In the genomic region with DNA sequence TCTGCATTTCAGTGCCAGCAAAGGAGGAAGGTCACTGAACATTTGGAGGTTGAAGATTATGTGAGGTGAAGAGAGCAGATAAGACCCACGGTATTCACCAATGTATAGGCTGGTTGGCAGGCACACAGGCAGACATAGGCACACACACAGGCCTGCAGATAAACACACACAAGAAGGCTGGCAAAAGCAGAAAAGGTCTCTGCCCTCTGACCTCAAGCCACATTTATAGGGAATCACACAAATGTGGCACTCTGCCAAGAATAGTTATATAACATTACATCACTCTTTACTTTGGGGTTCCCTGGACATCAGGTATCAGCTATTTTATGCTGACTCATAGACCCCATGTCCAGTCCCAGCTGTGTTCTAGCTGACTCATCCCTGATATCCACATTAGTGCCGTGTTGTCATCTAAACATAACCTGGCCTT, we compare ENCODE assay signal across 10 mouse cellular contexts.
DNase-seq lines count a peak whose midpoint lies in the region; ATAC-seq lines count a peak whose summit lies in the region.
"Had no signal": no experiment of that assay in that cellular context is flagged by ENCODE, and none has a peak within 500 bp of the region (broad histone marks: within the 10 kb centered on the region; RNA-seq: fewer than 3 reads in every experiment).

No protein-coding gene starts in this region.

- no peaks in the 10 kb centered on the region for H3K9me3 ChIP-seq in liver, embryonic 13.5 days (replicated peaks)
- no peaks in the 10 kb centered on the region for H3K9me3 ChIP-seq in hindbrain, embryonic 13.5 days
- H3K9me3 ChIP-seq in neural tube, embryonic 15.5 days (replicated peaks) = no peaks in the 10 kb centered on the region
- H3K9me3 ChIP-seq: neural tube, embryonic 13.5 days had no signal

- H3K27ac ChIP-seq in liver, embryonic 13.5 days = peak overlapping the region; percentile 99
- no peak overlapping the region for H3K27ac ChIP-seq in hindbrain, embryonic 13.5 days
- H3K27ac ChIP-seq in neural tube, embryonic 15.5 days (replicated peaks) = no peak overlapping the region
- H3K27ac ChIP-seq: neural tube, embryonic 13.5 days had no signal

- H3K4me1 ChIP-seq in liver, embryonic 13.5 days (replicated peaks) = peaks cover 69% of the 10 kb centered on the region
- no peaks in the 10 kb centered on the region for H3K4me1 ChIP-seq in hindbrain, embryonic 13.5 days (replicated peaks)
- no peaks in the 10 kb centered on the region for H3K4me1 ChIP-seq in neural tube, embryonic 15.5 days
- H3K4me1 ChIP-seq: neural tube, embryonic 13.5 days had no signal

- peak overlapping the region; percentile 59 for H3K4me2 ChIP-seq in liver, embryonic 13.5 days
- H3K4me2 ChIP-seq in hindbrain, embryonic 13.5 days = no peak overlapping the region
- no peak overlapping the region for H3K4me2 ChIP-seq in neural tube, embryonic 15.5 days
- H3K4me2 ChIP-seq: neural tube, embryonic 13.5 days had no signal

- no peaks in the 10 kb centered on the region for H3K27me3 ChIP-seq in liver, embryonic 13.5 days
- no peaks in the 10 kb centered on the region for H3K27me3 ChIP-seq in hindbrain, embryonic 13.5 days
- no peaks in the 10 kb centered on the region for H3K27me3 ChIP-seq in neural tube, embryonic 15.5 days (replicated peaks)
- H3K27me3 ChIP-seq: neural tube, embryonic 13.5 days had no signal

- WGBS in liver, embryonic 13.5 days (ENCODE audit: insufficient replicate concordance) = 11% methylated on average over 2 of the region's 2 CpGs
- WGBS in hindbrain, embryonic 13.5 days = 85% methylated on average over 2 of the region's 2 CpGs
- 91% methylated on average over 2 of the region's 2 CpGs for WGBS in neural tube, embryonic 15.5 days

- DNase-seq in adrenal gland, adult 2 months = peak; percentile 47
- no peak for DNase-seq in adrenal gland, postnatal 25 days
- peak; percentile 16 for DNase-seq in A20 (ENCODE audit: low read depth, low spot score)
- peak; percentile 88 for DNase-seq in c-Kit-negative CD71-positive TER-119-positive erythroid progenitor cells, embryonic 14.5 days (ENCODE audit: low read depth, low spot score)
- DNase-seq in liver, embryonic 13.5 days = peak; percentile 81
- no peak for DNase-seq in thymus, postnatal 4 days
- DNase-seq: cerebellum, adult 11-12 months had no signal

- H3K36me3 ChIP-seq in liver, embryonic 13.5 days = peaks cover 5% of the 10 kb centered on the region
- peaks cover 5% of the 10 kb centered on the region for H3K36me3 ChIP-seq in hindbrain, embryonic 13.5 days
- H3K36me3 ChIP-seq in neural tube, embryonic 15.5 days = peaks cover 8% of the 10 kb centered on the region; the same call in 1 of the 2 replicates

- ATAC-seq in liver, embryonic 13.5 days (ENCODE audit: low read depth) = peak; percentile 92
- ATAC-seq in hindbrain, embryonic 13.5 days (ENCODE audit: low FRiP score) = no peak
- no peak for ATAC-seq in neural tube, embryonic 15.5 days (ENCODE audit: low FRiP score)

- H3K9ac ChIP-seq in liver, embryonic 13.5 days = peak overlapping the region; percentile 71
- no peak overlapping the region for H3K9ac ChIP-seq in hindbrain, embryonic 13.5 days
- no peak overlapping the region for H3K9ac ChIP-seq in neural tube, embryonic 15.5 days (replicated peaks)
- H3K9ac ChIP-seq: neural tube, embryonic 13.5 days had no signal

- peak overlapping the region; percentile 27; the same call in 1 of the 2 replicates for H3K4me3 ChIP-seq in liver, embryonic 13.5 days (replicated peaks)
- H3K4me3 ChIP-seq in hindbrain, embryonic 13.5 days = no peak overlapping the region
- no peak overlapping the region for H3K4me3 ChIP-seq in neural tube, embryonic 15.5 days (replicated peaks)
- H3K4me3 ChIP-seq: neural tube, embryonic 13.5 days had no signal

Comparison
In these comparisons a context has a peak if more than half of its experiments do, and no peak if none do; other contexts are left out.
1. DNase-seq: peak in adrenal gland, adult 2 months (single experiment), A20 (single experiment), c-Kit-negative CD71-positive TER-119-positive erythroid progenitor cells, embryonic 14.5 days (single experiment) and liver, embryonic 13.5 days (single experiment); none in adrenal gland, postnatal 25 days (single experiment) and thymus, postnatal 4 days (single experiment).